Mouse (Mus musculus): ENCODE measurements around the gene Gm21958. TPM values are rescaled to one million over a fixed set of nuclear protein-coding genes. Genes with fewer than 3 reads are reported as not detected.

The Gm21958 gene
- total RNA-seq, 1 experiment = not detected

GRCm38 (mm10) chr3:54728100-54728499 is 13.9 kb upstream of the Gm21958 start:
- Histone ChIP-seq H3K9me3 (ENCODE audit: control insufficient read depth, insufficient read depth, low read depth, low read length) (no peaks in the 10 kb centered on the region), H3K4me1 (ENCODE audit: control insufficient read depth in 2 of 2, insufficient read depth in 2 of 2, low read length in 2 of 2, poor library complexity in 1 of 2) (peaks cover under 1 to 5% of the 10 kb centered on the region in 2 experiments; a peak in 1 of 4 replicates), H3K36me3 (ENCODE audit: control insufficient read depth, insufficient read depth, low read length, poor library complexity, severe bottlenecking) (peaks cover 45% of the 10 kb centered on the region), H3K27ac (ENCODE audit: insufficient read depth, low read depth, low read length, poor library complexity, severe bottlenecking) (no peak overlapping the region), H3K9ac (ENCODE audit: insufficient read depth, low read depth, low read length, poor library complexity, severe bottlenecking) (no peak overlapping the region), H3K4me3 (ENCODE audit: insufficient read depth in 1 of 2, low read depth in 1 of 2, low read length in 2 of 2, poor library complexity in 1 of 2, severe bottlenecking in 1 of 2) (no peak overlapping the region)
- TF ChIP-seq ZNF384 (IDR thresholded peaks at IDR 0.05; ENCODE audit: low read depth, low read length) = no peak
- no peak for TF ChIP-seq MAFK (IDR thresholded peaks at IDR 0.05; ENCODE audit: insufficient read depth, low read depth, low read length)
- TF ChIP-seq CHD2 (IDR thresholded peaks at IDR 0.05; ENCODE audit: low read depth, low read length) = no peak
- TF ChIP-seq ZC3H11A (IDR thresholded peaks at IDR 0.05; ENCODE audit: borderline replicate concordance, low read depth, low read length) = no peak
- no peak for TF ChIP-seq HCFC1 (IDR thresholded peaks at IDR 0.05; ENCODE audit: borderline replicate concordance, insufficient read depth, low read length)
- in situ Hi-C loops (cut with MboI; ENCODE audit: low sequenced_read_pairs in 2 of 2, unreplicated experiment in 2 of 2) = no loop called here
- no peak for DNase-seq (ENCODE audit: low read depth, low spot score)

GRCm38 (mm10) chr3:54727588-54727987 is 13.4 kb upstream of the Gm21958 start:
- DNase-seq (ENCODE audit: low read depth, low spot score) = no peak

DNA sequence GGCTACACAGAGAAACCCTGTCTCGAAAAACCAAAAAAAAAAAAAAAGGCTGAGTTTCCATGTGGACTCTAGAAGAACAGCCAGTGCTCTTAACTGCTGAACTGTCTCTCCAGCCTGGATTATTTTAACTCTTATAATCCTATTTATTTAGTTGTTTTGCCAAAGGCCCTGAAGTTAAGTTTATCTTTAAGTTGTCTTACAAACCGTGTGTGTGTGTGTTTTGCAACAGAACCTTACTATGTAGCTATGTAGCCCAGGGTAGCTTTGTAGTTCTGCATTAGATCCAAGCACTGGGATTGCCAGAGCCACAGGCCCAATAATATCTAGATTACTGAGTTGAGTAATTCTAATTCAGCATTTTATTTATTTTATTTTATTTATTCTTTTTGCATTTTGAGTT is 11.2 kb upstream of the Gm21958 start:
- H3K4me1 ChIP-seq (ENCODE audit: control insufficient read depth in 2 of 2, insufficient read depth in 2 of 2, low read length in 2 of 2, poor library complexity in 1 of 2) = peaks cover 2 to 8% of the 10 kb centered on the region in 2 experiments; a peak in 1 of 4 replicates
- no peak for DNase-seq (ENCODE audit: low read depth, low spot score)
- TF ChIP-seq ZC3H11A (IDR thresholded peaks at IDR 0.05; ENCODE audit: borderline replicate concordance, low read depth, low read length) = no peak
- no peak for TF ChIP-seq MAFK (IDR thresholded peaks at IDR 0.05; ENCODE audit: insufficient read depth, low read depth, low read length)
- no peak for TF ChIP-seq ZNF384 (IDR thresholded peaks at IDR 0.05; ENCODE audit: low read depth, low read length)
- TF ChIP-seq CHD2 (IDR thresholded peaks at IDR 0.05; ENCODE audit: low read depth, low read length) = no peak
- no peak for TF ChIP-seq HCFC1 (IDR thresholded peaks at IDR 0.05; ENCODE audit: borderline replicate concordance, insufficient read depth, low read length)
- H3K27ac ChIP-seq (ENCODE audit: insufficient read depth, low read depth, low read length, poor library complexity, severe bottlenecking) = no peak overlapping the region
- H3K36me3 ChIP-seq (ENCODE audit: control insufficient read depth, insufficient read depth, low read length, poor library complexity, severe bottlenecking) = peaks cover 36% of the 10 kb centered on the region
- no peak overlapping the region for H3K9ac ChIP-seq (ENCODE audit: insufficient read depth, low read depth, low read length, poor library complexity, severe bottlenecking)
- in situ Hi-C loops (cut with MboI; ENCODE audit: low sequenced_read_pairs in 2 of 2, unreplicated experiment in 2 of 2) = no loop called here
- H3K9me3 ChIP-seq (ENCODE audit: control insufficient read depth, insufficient read depth, low read depth, low read length) = no peaks in the 10 kb centered on the region
- no peak overlapping the region for H3K4me3 ChIP-seq (ENCODE audit: insufficient read depth in 1 of 2, low read depth in 1 of 2, low read length in 2 of 2, poor library complexity in 1 of 2, severe bottlenecking in 1 of 2)

More at GRCm38 (mm10) chr3:54727588-54727987, 13.4 kb upstream of the Gm21958 start:
- TF ChIP-seq ZC3H11A (IDR thresholded peaks at IDR 0.05; ENCODE audit: borderline replicate concordance, low read depth, low read length) = no peak
- TF ChIP-seq MAFK (IDR thresholded peaks at IDR 0.05; ENCODE audit: insufficient read depth, low read depth, low read length) = no peak
- no peak for TF ChIP-seq HCFC1 (IDR thresholded peaks at IDR 0.05; ENCODE audit: borderline replicate concordance, insufficient read depth, low read length)
- TF ChIP-seq CHD2 (IDR thresholded peaks at IDR 0.05; ENCODE audit: low read depth, low read length) = no peak
- no peak for TF ChIP-seq ZNF384 (IDR thresholded peaks at IDR 0.05; ENCODE audit: low read depth, low read length)
- in situ Hi-C loops (cut with MboI; ENCODE audit: low sequenced_read_pairs in 2 of 2, unreplicated experiment in 2 of 2) = no loop called here
- Histone ChIP-seq H3K9ac (ENCODE audit: insufficient read depth, low read depth, low read length, poor library complexity, severe bottlenecking) (no peak overlapping the region), H3K9me3 (ENCODE audit: control insufficient read depth, insufficient read depth, low read depth, low read length) (no peaks in the 10 kb centered on the region), H3K27ac (ENCODE audit: insufficient read depth, low read depth, low read length, poor library complexity, severe bottlenecking) (no peak overlapping the region), H3K4me1 (ENCODE audit: control insufficient read depth in 2 of 2, insufficient read depth in 2 of 2, low read length in 2 of 2, poor library complexity in 1 of 2) (peaks cover 2 to 8% of the 10 kb centered on the region in 2 experiments; a peak in 1 of 4 replicates), H3K36me3 (ENCODE audit: control insufficient read depth, insufficient read depth, low read length, poor library complexity, severe bottlenecking) (peaks cover 42% of the 10 kb centered on the region), H3K4me3 (ENCODE audit: insufficient read depth in 1 of 2, low read depth in 1 of 2, low read length in 2 of 2, poor library complexity in 1 of 2, severe bottlenecking in 1 of 2) (no peak overlapping the region)

- Histone ChIP-seq H3K36me3 (ENCODE audit: control insufficient read depth, insufficient read depth, low read length, poor library complexity, severe bottlenecking) (peaks cover 25% of the 10 kb centered on the region), H3K4me1 (ENCODE audit: control insufficient read depth in 2 of 2, insufficient read depth in 2 of 2, low read length in 2 of 2, poor library complexity in 1 of 2) (peaks cover 2 to 6% of the 10 kb centered on the region in 2 experiments; a peak in 1 of 4 replicates), H3K27ac (ENCODE audit: insufficient read depth, low read depth, low read length, poor library complexity, severe bottlenecking) (no peak overlapping the region), H3K9ac (ENCODE audit: insufficient read depth, low read depth, low read length, poor library complexity, severe bottlenecking) (no peak overlapping the region), H3K4me3 (ENCODE audit: insufficient read depth in 1 of 2, low read depth in 1 of 2, low read length in 2 of 2, poor library complexity in 1 of 2, severe bottlenecking in 1 of 2) (no peak overlapping the region), H3K9me3 (ENCODE audit: control insufficient read depth, insufficient read depth, low read depth, low read length) (no peaks in the 10 kb centered on the region)
- in situ Hi-C loops (cut with MboI; ENCODE audit: low sequenced_read_pairs in 2 of 2, unreplicated experiment in 2 of 2) = no loop called here
- DNase-seq (ENCODE audit: low read depth, low spot score) = no peak
- TF ChIP-seq HCFC1 (IDR thresholded peaks at IDR 0.05; ENCODE audit: borderline replicate concordance, insufficient read depth, low read length) (no peak), ZC3H11A (IDR thresholded peaks at IDR 0.05; ENCODE audit: borderline replicate concordance, low read depth, low read length) (no peak), ZNF384 (IDR thresholded peaks at IDR 0.05; ENCODE audit: low read depth, low read length) (no peak), CHD2 (IDR thresholded peaks at IDR 0.05; ENCODE audit: low read depth, low read length) (no peak), MAFK (IDR thresholded peaks at IDR 0.05; ENCODE audit: insufficient read depth, low read depth, low read length) (no peak)
Observed at GRCm38 (mm10) chr3:54723741-54724500, 9.8 kb upstream of the Gm21958 start.

All from ES-E14 (cell line).